Mouse (Mus musculus) thymus, adult 2 months (tissue): ENCODE measurements around the gene Kdm4a. TPM values are rescaled to one million over a fixed set of nuclear protein-coding genes. Genes with fewer than 3 reads are reported as not detected.

ENCODE experiments used
- DNase-seq: peaks from one replicate; pipeline ENCODE4 v3.0.0; 2021
- H3K27ac ChIP-seq: fragments of 200-500 bp; 2 replicates; pipeline ENCODE4 v1.5.1; 2012; ENCODE audit warnings: low read length, control low read depth; ENCODE audit not compliant: control insufficient read depth, insufficient read depth
- H3K27me3 ChIP-seq: fragments of 200-500 bp; 2 replicates; pipeline ENCODE4 v1.6.1; 2012; ENCODE audit warnings: mild to moderate bottlenecking, low read length, moderate library complexity, mixed read lengths; ENCODE audit not compliant: control insufficient read depth, insufficient read depth
- H3K36me3 ChIP-seq: fragments of 200-500 bp; 2 replicates; pipeline ENCODE4 v1.6.1; 2012; ENCODE audit warnings: mild to moderate bottlenecking, low read length, moderate library complexity; ENCODE audit not compliant: control insufficient read depth, insufficient read depth
- H3K4me1 ChIP-seq: fragments of 200-500 bp; replicated peaks from 2 replicates; pipeline ENCODE4 v1.6.1; 2012; ENCODE audit warnings: low read length; ENCODE audit not compliant: control insufficient read depth, insufficient read depth
- H3K4me3 ChIP-seq: fragments of 200-500 bp; 2 replicates; pipeline ENCODE4 v1.5.1; 2012; ENCODE audit warnings: mild to moderate bottlenecking, low read length, control low read depth, moderate library complexity; ENCODE audit not compliant: control insufficient read depth, insufficient read depth
- CTCF ChIP-seq: fragments of 200-500 bp; IDR thresholded peaks from 2 replicates; pipeline ENCODE4 v1.5.1; 2012; ENCODE audit warnings: mild to moderate bottlenecking, control low read depth, low read length, moderate library complexity, borderline replicate concordance; ENCODE audit not compliant: control insufficient read depth, poor library complexity, insufficient read depth; ENCODE audit errors: extremely low read depth
- POLR2A ChIP-seq: fragments of 200-500 bp; IDR thresholded peaks from 2 replicates; pipeline ENCODE4 v1.6.1; 2012; ENCODE audit warnings: mild to moderate bottlenecking, low read length, control low read depth, moderate library complexity; ENCODE audit not compliant: control insufficient read depth, poor library complexity, insufficient read depth; ENCODE audit errors: extremely low read depth
- WGBS: fragments of 180-500 bp; shearing (Covaris S2); methylation state at CpG from one replicate; pipeline ENCODE4 v1.1.7; 2018; 5-methylcytosine and 5-hydroxymethylcytosine counted together
- polyA plus RNA-seq: library from polyadenylated mRNA; depleted of rRNA; stranded (reverse); fragments of >200 nt; gene quantifications from 2 replicates; pipeline ENCODE4 v1.2.3, GENCODE M21; 2012; rRNA removed

Kdm4a gene
- polyA plus RNA-seq, 1 experiment: 63.9 TPM

DNA sequence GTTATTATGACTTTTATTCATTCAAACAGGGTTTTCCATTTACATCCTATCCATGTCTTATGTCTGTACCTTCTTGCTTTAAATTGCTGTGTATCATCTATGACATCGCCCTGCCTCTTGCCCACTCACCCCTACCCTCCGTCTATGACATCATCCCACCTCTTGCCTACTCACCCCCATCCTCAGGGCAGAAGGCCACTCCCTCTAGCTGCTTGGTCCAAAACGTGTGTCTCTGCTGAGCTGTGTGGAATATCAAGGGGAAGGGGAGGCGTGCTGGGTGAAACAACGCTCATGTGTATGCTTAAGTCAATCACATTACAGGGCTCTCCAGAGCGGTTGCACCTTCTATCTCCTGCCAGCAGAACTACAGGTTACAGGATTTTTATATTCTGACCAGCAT lies 83.8 kb downstream of the Kdm4a start:
- DNase-seq: no peak
- TF ChIP-seq CTCF (no peak), POLR2A (no peak)
- Histone ChIP-seq H3K4me1 (no peaks in the 10 kb centered on the region), H3K36me3 (no peaks in the 10 kb centered on the region), H3K27ac (no peak overlapping the region), H3K27me3 (no peaks in the 10 kb centered on the region), H3K4me3 (no peak overlapping the region)
- WGBS: 95% methylated on average over 6 of the region's 6 CpGs

DNA sequence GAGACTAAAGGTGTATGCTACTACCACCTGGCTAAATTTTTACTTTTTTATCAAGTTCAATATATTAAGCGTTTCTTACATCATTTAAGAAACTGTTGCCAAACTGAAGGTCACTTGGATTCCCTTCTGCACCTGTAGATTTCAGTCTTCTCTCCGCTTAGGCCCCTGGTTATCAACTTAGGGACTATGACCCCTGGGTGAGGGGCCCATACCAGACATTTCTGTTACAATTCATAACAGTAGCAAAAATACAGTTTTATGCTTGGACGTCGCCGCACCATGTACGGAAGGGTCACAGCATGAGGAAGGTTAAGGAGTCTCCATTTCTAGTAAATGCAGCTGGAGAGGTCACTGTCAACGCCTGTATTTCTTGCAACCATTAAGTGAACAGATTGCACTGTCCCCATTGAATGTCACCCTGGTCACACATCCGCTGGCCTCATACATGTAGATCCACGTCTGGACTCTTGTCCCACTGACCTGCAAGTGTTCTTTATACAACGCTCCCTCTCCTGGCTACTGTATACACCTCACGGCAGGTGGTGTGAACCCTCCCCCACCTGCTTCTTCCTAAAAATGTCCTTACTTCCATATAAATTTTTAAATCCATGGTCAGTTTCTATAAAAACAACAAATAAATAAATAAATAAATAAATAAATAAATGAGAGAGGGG lies 86.9 kb downstream of the Kdm4a start:
- H3K4me3 ChIP-seq: no peak overlapping the region
- no peaks in the 10 kb centered on the region for H3K27me3 ChIP-seq
- 97% methylated on average over 11 of the region's 11 CpGs for WGBS
- H3K27ac ChIP-seq: no peak overlapping the region
- no peaks in the 10 kb centered on the region for H3K36me3 ChIP-seq
- TF ChIP-seq CTCF (no peak), POLR2A (no peak)
- H3K4me1 ChIP-seq: no peaks in the 10 kb centered on the region
- no peak for DNase-seq

- TF ChIP-seq CTCF (no peak), POLR2A (no peak)
- no peak for DNase-seq
- 96% methylated on average over 11 of the region's 11 CpGs for WGBS
Observed at GRCm38 (mm10) chr4:118090449-118090848, 89.4 kb downstream of the Kdm4a start.

GRCm38 (mm10) chr4:118089939-118090338 lies 89.9 kb downstream of the Kdm4a start:
- Histone ChIP-seq H3K4me1 (no peaks in the 10 kb centered on the region), H3K27ac (no peak overlapping the region), H3K27me3 (no peaks in the 10 kb centered on the region), H3K36me3 (no peaks in the 10 kb centered on the region), H3K4me3 (no peak overlapping the region)
- 63% methylated on average over 9 of the region's 9 CpGs for WGBS
- no peak for TF ChIP-seq POLR2A
- TF ChIP-seq CTCF: 0 out of 2 replicates have a peak, but pooled peaks have one; percentile 45
- peak; percentile 39 for DNase-seq

More at GRCm38 (mm10) chr4:118090449-118090848, 89.4 kb downstream of the Kdm4a start:
- no peak overlapping the region for H3K27ac ChIP-seq
- H3K4me3 ChIP-seq: no peak overlapping the region
- H3K4me1 ChIP-seq: no peaks in the 10 kb centered on the region
- no peaks in the 10 kb centered on the region for H3K27me3 ChIP-seq
- no peaks in the 10 kb centered on the region for H3K36me3 ChIP-seq

DNA sequence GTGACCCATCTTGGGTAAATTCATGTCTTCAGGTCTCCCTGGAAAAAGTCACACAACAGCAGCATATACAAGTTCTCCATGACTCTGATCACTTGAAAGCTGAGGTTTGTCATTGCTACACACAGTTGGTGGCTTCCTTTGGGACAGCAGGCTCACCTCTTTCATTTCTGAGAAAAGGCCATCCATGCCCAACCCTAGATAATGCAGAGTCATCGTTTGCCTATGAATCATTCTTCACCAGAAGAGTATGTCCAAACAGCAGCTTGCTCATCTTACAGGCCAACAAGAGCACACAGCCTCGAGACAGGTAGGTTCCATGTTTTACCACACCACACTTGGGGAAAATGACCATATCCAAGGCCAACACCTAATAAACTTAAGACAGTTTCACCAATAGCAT lies 91.1 kb downstream of the Kdm4a start:
- no peaks in the 10 kb centered on the region for H3K4me1 ChIP-seq
- no peak for DNase-seq
- H3K27ac ChIP-seq: no peak overlapping the region
- 73% methylated on average over 2 of the region's 2 CpGs for WGBS
- no peak for TF ChIP-seq CTCF
- TF ChIP-seq POLR2A: no peak
- no peaks in the 10 kb centered on the region for H3K27me3 ChIP-seq
- no peak overlapping the region for H3K4me3 ChIP-seq
- H3K36me3 ChIP-seq: no peaks in the 10 kb centered on the region

Other genes starting within 250 kb of the Kdm4a start
- gene St3gal3, start 45.1 kb downstream of the Kdm4a start, polyA plus RNA-seq: 19.3 TPM in 2 replicates
- gene Ptprf, start 111.4 kb upstream of the Kdm4a start, polyA plus RNA-seq: 165 and 202 TPM in 2 replicates
- gene Szt2, start 229.2 kb upstream of the Kdm4a start, polyA plus RNA-seq: 90.6 and 96.7 TPM in 2 replicates
- 40.1 and 40.8 TPM in 2 replicates for gene Med8, start 229.3 kb upstream of the Kdm4a start, polyA plus RNA-seq
- gene Elovl1, start 248.1 kb upstream of the Kdm4a start, polyA plus RNA-seq: 127 and 155 TPM in 2 replicates